Mouse (Mus musculus): Measurements from ENCODE around the gene Trmt10c.
"Not testable (repeated sequence)": the region's sequence is repeated elsewhere in the genome, so short reads cannot be mapped to it uniquely, and the experiment has no call there.

Gene Trmt10c

DNA sequence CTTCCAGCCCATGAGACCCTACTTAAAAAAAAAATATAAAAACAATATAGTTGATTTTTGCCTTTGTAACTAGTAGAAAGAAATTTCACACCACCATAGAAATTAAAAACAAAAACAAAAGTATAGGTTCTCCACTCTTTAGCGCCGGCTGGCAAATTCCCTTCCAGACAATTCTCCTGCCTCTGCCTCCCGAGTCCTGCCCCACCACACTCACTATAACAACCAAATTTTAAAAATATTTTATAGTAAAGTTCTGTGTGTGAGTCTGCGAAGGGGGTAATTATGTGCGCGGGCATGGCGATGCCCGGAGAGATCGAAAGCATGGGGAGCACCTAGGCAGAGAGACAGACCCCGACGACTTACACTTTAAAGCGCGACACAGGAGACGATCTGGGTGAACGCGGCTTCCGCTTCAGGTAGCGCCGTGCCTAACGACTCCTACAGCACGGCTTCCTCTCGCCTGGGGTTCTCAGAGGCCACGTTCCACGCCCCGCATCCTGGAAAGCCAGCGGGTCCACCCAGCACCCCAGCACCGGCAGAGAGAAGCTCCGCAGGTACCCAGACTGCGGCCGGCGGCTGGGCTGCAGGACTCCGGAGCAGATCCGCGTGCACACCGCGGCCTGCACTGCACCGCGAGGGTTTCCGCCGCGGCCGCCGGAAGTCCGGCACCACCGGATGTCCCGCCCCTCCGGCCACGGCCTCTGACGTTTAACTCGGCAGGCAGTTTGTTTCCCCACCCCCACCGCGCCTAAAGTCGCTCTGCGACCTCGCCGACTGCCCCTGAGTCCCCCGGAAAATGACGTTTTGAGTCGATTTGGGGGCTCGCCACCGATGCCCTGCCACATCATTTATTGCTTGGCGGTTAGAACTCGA lies at the start of gene Trmt10c:
Trmt10c (minus strand) TSS at position 682 of the 873 bp plus-strand sequence.
- DNase-seq (ENCODE audit: low spot score): peak; percentile 77

DNA sequence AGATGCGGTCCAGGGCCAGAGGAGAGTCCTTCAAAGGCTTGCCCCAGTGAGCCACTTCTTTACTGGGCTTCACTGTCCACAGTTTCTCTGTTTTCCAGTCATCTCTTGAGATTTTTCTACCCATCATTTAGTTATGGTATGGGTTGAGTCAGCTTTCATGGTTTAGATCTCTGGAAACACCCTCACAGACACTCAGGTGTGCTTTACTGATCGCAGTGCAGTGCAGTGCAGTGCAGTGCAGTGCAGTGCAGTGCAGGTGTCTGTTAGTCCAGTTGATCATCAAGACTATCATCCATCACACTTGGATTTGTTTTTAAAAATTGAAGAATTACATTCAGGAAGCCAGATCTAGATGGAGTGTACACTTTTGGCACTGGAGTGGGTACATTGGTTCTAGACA lies 48.7 kb upstream of the Trmt10c start:
- DNase-seq (ENCODE audit: low spot score): no peak

DNA sequence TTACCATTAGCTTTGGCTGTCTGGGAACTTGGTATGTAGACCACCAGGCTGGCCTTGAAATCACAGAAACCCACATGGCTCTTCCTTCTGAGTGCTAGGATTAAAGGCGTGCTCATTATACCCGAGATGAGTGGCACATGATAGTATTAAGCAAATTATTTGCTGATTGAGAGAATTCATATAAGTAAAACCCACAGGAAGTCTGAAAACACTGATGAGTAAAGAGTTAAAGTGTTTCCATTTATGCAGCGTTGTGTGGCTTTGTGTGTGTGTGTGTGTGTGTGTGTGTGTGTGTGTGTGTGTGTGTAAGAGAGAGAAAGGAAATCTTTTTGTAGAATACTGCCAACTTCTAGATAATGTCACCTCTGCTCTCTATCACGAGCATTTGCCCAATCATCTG lies 44.1 kb upstream of the Trmt10c start:
- DNase-seq (ENCODE audit: low spot score): no peak

DNA sequence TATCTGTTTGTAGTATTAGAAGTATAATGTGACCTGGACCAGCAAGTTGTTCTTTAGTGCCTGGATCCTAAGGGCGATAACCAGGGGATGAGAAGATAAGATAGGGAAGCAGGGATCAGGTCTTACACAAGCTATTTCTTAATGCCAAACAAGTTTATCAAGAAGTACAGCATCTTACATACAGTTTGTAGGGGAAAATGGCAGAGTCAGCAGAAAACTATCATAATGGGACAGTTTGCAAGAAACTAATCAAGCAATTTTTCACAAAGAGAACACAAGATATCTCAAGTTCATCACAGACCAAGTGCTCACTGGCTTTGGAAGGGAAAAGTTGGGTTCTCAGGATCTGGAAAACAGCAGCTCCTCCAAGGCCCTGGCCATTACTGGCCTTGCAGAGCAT lies 41.8 kb upstream of the Trmt10c start:
- no peak for DNase-seq (ENCODE audit: low spot score)

DNA sequence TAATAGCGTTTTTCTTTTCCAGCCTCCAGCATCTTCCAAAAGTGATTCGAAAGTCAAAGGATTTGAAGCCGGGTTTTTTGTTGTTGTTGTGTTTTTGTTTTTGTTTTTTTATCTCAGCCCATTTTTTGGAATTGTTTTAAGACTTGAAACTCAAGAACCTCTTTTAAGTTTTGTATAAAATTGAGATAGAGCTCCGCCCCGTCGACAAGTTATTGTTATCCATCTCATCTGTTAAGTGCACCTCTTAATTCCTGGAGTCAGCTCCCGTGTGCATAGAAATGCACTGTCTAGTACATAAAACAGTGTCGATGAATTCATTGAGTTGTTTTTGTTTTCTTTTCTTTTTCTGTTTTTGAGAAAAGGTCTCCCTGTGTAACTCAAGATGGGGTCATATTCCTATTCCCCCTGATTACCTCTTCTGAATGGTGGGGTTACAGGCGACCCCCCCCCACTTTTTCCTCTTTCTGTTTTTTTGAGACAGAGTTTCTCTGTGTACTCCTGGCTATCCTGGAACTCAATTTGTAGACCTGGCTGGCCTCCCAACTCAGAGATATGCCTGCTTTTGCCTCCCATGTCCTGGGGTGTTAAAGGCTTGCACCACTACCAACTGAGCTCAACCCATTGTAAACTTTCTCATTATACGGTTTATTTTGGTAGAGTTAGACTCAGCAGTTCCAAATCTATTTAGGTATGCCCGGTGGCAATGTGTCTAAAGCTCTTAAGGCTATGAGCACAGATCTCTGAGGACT lies 38.7 kb upstream of the Trmt10c start:
- no peak for DNase-seq (ENCODE audit: low spot score)

DNA sequence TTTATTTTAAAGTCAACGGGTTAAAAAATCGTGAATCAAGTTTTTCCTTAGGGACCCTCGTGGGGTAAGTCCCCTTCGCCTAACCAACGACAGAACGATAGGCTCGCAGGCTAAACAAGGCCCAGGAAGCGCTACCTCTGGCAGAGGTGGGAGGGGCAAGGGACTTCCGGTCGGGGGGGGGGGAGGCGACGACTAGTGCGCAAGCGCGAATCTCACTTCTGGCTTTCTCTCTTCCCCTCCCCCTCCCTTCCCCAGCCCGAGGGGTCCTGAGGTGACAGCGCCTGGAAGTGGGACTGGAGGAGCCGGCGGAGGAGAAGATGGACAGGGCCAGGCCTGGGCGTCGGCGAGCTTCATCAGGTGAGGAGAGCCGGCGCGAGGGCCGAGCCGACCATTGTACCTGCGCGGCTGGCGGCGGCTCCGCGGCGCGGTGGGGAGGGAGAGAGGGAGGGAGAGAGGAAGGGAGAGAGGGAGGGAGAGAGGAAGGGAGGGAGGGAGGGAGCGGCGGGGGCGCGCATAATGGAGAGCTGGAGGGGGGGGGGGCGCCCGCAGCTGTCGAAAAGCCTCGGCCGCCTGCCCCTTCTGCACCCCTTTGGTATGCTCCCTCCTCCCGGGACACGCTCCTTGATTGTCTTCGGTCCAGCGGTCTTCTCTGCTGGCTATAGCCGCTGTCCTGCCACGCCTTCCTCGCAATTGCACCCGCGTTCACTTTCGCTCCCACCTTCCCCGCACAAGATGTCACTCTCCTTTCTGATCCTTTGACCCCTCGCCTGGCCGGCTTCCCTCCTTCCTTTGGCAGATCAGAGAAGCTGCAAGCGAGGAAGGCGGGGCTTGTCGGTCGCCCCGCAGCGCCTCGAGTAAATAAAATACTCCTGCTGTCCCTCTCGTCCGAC lies 37.8 kb upstream of the Trmt10c start:
- peak; percentile 29 for DNase-seq (ENCODE audit: low spot score)

DNA sequence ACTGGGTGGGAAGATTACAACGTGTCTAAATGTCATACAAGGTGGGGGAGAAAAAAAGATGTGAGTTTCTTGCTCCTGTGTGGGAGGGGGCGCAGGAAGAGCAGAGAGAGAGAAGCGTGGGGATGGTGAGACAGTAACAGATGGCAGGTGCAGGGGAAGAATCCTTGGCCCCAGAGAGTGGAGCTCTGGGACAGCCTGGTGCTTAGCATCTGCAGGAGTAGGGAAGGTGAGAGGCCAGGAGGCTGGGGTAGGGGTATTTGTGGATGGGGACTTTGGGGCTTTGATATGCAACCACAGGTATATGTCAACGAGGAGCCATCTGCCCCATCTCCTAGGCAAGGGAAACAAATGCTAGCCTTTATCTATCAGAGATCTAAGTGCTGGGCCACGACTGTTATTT lies 36.9 kb upstream of the Trmt10c start:
- no peak for DNase-seq (ENCODE audit: low spot score)

DNA sequence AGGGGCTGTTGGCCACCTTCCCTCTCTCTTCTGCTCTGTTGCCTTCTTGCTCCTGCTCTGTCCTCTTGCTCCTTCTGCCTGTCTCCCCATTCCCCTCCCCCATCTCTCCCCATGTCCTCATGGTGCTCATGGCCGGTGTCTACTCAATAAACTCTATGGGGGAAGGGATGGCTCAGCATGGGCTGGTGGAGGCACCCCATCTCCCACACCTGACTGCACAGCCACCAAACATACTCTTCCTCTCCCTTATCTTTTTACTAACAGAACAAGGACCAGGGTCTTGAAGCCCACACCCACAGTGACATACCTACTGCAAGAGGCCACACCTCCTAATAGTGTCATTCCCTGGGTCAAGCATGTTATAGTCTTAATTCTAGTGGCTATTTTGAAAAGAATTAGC lies 36.5 kb upstream of the Trmt10c start:
- no peak for DNase-seq (ENCODE audit: low spot score)

DNA sequence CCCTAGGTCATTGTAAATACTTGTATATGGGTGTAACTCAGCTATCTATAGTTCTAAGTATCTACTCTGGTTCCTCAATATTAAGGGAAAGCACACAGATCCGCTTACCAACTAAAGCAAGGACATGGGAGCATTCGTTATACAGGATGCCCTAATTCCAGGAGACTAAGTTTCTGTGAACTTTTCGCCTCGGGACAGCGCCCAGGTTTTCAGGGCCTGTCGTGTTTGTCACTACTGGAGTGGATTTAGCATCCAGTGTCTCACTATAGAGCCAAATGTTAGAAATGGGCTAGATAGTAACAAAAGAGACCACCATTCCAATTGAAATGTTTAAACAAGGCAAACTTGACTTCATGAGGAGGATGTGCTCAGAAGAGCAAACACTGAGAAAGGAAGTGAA lies 35.5 kb upstream of the Trmt10c start:
- not testable (repeated sequence) for DNase-seq (ENCODE audit: low spot score)

DNA sequence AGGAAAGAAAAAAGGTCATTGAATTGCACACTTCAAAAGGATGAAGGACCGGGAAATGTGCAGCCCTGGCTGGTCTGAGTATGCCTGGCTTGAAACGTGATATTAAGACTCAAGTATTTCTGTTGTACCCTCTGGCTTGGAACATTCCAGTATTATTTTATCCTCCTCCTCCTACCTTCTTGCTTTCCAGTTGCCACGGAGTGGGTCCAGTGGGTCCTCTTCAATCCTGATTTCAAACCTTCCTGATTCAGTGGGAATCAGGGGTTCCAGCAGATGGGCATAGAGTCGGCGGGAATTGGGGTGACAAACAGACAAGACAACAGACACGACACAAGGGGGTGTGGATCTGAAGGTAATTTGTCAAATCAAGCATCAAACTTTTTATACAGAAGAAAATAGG lies 34.9 kb upstream of the Trmt10c start:
- DNase-seq (ENCODE audit: low spot score): no peak

DNA sequence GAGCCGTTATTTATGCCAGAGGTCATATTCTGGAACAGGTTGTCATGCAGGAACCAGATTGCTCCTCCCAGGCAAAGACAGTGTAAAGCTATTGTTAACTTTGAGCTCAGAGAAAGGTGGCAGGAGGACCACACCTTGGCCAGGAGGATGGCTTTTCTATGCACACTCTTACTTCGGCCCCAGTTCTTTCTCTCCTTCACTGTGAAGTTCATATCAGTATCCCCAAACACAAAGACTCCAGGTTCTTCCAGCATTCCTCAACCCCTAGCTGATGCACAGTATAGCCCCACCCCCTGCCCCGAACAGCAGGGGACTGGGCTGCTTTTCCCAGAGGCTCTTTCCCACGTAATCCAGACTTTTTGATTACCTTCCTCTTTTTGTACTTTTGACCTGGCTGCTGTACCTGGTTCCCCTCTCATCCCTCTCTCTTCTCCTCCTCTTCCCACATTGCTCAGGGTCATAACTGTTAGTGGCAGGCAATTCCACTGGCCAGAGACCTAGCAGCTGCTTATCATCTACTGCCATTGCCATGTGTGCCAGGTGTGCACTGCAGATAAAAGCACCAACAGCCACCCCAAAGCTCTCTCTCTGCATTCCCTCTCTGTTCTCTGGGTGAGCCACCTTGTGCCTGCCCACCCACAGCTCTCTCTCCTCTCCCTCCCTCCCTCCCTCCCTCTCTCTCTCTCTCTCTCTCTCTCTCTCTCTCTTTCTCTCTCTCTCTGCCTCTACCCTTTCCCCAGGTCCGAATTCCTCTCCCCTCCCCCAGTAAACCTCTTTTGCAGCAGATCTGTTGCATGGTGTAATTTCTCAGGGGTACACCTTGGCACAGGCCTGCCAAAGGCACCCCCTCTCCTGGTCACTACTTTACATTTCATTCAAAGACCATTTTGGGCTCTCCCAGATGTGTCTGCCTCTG lies 34.0 kb upstream of the Trmt10c start:
- DNase-seq (ENCODE audit: low spot score): no peak

DNA sequence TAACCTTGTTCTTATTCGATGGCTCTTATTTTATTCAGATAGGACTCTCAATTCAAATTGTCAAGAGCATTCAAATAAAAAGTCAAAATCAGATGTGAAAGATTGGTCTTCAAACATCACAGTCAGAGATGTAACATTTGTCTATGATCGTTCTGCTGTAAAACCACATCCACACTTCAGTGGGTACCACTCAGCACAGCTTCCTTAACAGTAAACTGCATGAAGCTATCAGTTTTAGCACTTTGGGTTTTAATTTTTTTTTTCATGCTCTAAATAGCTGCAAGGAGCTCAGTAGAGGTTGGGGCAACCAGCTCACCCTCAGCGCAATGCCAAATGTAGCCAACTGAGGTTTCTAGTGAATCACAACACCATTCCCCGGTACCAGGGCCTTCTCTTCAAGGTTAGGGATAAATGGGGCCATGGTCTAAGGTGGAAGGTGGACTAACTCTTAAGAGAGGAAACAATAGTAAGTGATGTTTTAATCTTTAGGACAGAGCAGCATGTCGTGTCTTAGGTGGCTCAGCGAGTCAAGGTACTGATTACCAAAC lies 31.0 kb upstream of the Trmt10c start:
- DNase-seq (ENCODE audit: low spot score): no peak

DNA sequence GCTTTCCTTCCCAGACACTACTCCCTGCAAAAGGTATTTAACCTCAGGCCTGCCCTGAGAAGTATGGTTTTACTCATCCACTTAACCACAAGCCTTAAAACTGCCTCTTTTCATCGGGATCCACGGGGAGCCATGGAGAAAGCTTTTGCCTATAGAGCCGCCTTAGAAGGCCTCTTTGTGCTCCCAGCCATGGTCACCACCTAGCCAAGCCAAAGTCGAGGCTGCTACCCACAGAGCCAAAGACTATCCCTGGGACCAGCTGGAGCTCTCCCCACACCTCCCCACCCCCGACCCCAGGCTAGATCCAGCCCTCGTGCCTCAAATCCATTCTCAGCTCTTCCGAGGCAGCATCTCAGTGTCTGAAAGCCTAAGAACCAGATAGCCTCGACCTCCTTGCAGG lies 28.5 kb upstream of the Trmt10c start:
- no peak for DNase-seq (ENCODE audit: low spot score)

DNA sequence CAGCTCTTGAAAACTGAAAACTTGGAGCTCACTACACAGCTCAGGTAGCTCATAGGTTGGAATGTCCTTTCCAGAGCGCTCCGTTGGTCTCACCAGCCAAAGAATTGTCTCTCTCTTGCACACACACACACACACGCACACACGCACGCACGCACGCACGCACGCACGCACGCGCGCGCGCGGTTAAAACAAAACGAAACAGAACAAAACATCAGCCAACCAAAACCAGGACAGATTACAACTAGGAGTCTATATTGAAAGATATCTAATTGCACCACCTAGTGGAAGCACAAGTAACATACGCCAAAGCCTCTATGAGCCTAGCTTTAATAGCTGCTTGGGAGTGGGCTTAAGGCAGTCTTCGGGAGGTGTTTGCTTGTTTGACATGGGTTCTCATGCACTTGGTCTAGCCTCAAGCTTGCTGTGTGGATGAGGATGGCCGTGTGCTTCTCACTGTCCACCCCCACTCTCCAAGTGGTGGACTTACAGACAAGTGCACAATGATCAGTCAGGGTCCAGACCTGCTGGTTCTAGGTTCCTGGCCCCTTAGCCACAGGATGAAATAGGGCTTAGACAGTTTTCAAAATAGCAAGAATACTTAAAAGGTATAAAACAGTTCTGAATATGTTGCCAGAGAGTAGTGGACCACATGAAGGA lies 26.8 kb upstream of the Trmt10c start:
- DNase-seq (ENCODE audit: low spot score): no peak

DNA sequence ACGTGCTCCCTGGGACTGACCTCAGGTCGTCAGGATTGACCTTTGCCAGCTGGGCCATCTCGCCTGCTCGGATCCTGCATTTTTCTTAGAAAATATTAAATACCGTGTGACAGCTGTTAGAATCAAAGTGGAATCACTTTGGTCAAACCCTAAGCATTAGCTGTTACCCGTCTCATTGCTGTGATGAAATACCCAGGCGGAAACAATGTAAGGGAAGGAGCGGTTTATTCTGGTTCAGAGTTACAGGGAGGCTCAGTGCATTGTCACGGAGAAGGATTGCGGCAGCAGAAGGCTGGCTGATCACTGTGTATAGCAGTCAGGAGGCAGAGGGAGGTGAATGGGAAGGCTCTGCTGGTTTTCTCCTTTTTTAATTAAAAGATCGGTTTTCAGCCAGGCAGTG lies 25.4 kb upstream of the Trmt10c start:
- no peak for DNase-seq (ENCODE audit: low spot score)

DNA sequence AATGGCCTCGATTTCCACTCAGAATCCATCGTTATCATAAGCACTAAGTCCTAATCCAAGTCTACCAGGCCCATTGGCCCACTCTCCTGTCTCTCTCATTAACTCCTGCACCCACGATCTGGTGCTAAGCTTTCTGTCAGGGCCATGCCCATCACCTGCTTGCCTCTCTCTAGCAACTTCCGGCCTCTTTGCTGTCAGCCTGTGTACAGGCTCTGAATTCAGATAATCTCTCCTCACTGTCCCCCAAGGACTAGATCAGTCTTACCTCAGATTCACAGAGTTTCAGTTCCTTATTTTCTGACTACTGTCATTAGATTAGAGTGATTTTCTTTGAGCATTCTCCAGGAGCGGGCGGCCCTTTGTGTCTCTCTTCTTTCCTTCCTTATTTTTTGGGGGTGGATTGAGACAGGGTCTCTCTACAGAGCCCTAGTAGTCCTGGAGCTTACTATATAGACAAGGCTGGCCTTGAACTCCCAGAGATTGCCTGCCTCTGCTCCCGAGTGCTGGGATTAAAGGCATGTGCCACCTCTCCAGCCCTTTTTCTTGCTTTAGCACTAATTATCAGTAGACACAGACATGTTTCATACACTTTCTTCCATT lies 24.5 kb upstream of the Trmt10c start:
- DNase-seq (ENCODE audit: low spot score): no peak

DNA sequence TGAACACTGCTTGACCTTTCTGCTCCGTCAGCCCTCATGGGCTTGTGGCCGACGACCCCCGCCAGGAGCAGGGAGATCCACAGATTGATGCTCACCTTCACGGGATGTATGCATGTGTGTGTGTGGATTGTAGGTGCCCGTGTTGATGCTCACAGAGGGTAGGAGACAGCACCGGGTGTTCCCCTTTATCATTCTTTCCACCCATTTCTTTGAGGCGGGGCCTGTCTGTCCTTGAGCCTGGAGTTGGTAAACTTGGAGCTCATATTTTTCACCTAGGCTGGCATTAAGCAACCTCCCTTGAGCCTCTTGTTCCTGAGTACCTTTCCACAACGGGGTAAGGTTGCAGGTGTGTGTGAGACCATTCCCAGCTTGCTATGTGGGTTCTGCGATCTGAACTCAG lies 20.5 kb upstream of the Trmt10c start:
- no peak for DNase-seq (ENCODE audit: low spot score)

DNA sequence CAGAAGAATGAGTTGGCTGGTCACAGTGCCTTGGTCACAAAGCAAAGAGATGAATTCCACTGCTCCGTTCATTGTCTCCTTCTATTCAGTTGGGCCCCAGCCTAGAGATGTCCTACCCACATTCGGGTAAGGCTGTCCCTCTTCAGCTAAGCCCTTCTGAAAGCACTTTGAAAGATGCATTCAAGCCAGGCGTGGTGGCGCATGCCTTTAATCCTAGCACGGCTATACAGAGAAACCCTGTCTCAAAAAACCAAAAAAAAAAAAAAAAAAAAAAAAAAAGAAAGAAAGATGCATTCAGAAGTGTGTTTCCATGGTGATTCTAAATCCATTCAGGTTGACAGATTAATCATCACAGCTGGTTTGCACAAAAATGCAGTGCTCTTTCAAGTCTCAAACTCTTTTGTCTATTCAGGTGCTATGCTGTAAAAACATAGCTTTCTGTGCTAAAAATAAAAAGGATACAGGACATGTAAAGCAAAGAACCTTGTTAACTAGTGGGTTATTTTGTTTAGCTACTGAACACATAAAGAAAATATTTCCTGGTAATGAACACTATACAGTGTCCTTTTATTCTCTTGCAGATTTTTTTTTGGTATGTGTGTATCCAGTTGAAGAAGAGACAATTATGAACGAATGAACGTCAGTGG lies 19.4 kb upstream of the Trmt10c start:
- DNase-seq (ENCODE audit: low spot score): no peak

DNA sequence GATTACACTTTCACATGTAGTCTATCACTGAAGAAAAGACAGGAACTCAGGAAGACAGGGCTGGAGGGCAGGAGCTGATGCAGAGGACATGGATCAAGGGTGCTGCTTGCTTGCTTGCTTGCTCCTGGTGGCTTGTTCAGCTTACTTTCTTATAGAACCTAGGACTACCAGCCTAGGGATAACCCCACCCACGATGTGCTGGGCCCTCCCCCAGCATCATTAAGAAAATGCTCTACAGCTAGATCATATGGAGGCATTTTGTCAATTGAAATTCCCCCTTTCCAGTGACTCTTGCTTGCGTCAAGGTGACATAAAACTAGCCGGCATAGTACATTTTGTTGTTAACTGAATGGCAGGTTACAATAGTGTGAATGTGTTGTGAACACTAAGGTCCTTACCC lies 18.3 kb upstream of the Trmt10c start:
- DNase-seq (ENCODE audit: low spot score): no peak

DNA sequence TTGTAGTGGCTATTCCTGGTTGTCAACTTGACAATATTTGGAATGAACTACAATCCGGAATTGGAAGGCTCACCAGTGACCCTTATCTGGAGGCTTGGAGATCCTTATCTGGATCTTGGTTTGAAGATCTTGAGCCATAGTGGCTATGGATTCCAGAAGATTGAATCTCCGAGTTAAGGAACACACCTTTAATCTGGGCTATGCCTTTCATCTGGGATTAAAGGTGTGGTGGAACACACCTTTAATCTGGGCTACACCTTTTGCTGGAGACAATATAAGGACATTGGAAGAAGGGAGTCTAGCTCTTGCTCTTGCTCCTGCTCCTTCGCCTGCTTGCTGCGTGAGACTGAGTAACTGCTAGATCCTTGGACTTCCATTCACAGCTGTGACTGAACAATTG lies 10.4 kb upstream of the Trmt10c start, which contains the start of gene Senp7:
Senp7 (plus strand) TSS at position 301 of the 400 bp plus-strand sequence.
- DNase-seq (ENCODE audit: low spot score): not testable (repeated sequence)
